Comparison of ENCODE assay signal across 11 mouse cellular contexts in the genomic region with DNA sequence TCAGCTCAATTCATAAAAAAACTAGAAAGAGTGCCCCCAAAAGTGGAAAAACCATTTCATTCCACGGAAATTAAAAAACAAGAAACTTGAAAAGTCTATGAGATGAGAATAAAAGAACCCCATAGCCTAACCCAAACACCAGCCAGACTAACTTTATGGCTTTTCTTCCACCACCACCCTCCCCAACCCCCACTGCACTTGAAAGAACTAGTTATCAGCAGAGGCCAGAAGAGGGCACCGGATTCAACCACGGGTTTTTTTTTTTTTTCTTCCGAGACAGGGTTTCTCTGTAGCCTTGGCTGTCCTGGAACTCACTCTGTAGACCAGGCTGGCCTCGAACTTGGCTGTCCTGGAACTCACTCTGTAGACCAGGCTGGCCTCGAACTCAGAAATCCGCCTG. TPM values are rescaled to one million over a fixed set of nuclear protein-coding genes. Genes with fewer than 3 reads are reported as not detected.
DNase-seq lines count a peak whose midpoint lies in the region; ATAC-seq and TF ChIP-seq lines count a peak whose summit lies in the region.
"Had no signal": no experiment of that assay in that cellular context is flagged by ENCODE, and none has a peak within 500 bp of the region (broad histone marks: within the 10 kb centered on the region; RNA-seq: fewer than 3 reads in every experiment).

No protein-coding gene starts in this region.

- H3K4me1 ChIP-seq in heart, embryonic 16.5 days (ENCODE audit: control insufficient read depth, insufficient read depth, low read length) = peaks cover 20% of the 10 kb centered on the region
- H3K4me1 ChIP-seq in thymus, adult 2 months (replicated peaks; ENCODE audit: control insufficient read depth, insufficient read depth, low read length) = peaks cover 9% of the 10 kb centered on the region

- no peaks in the 10 kb centered on the region for H3K36me3 ChIP-seq in heart, embryonic 16.5 days (ENCODE audit: control insufficient read depth, insufficient read depth)
- no peaks in the 10 kb centered on the region for H3K36me3 ChIP-seq in thymus, adult 2 months (ENCODE audit: control insufficient read depth, insufficient read depth, low read length)
- H3K36me3 ChIP-seq: forebrain, embryonic 15.5 days had no signal

- no peak for ATAC-seq in heart, embryonic 16.5 days (replicated peaks; ENCODE audit: extremely low read depth, insufficient read depth, low FRiP score)
- ATAC-seq in inflammation-experienced regulatory T-cells, adult 6 months = peak; percentile 24
- ATAC-seq: forebrain, embryonic 15.5 days had no signal

- no peak overlapping the region for H3K4me3 ChIP-seq in heart, embryonic 16.5 days (ENCODE audit: low read length)
- H3K4me3 ChIP-seq in thymus, adult 2 months (ENCODE audit: control insufficient read depth, insufficient read depth, low read length) = no peak overlapping the region

- H3K27ac ChIP-seq in heart, embryonic 16.5 days (ENCODE audit: low read length) = no peak overlapping the region
- H3K27ac ChIP-seq in thymus, adult 2 months (ENCODE audit: control insufficient read depth, insufficient read depth, low read length) = no peak overlapping the region
- H3K27ac ChIP-seq: forebrain, embryonic 15.5 days had no signal

- no peak for DNase-seq in heart, adult 18-20 months
- peak; percentile 42 for DNase-seq in thymus, postnatal 4 days
- DNase-seq in thymus, adult 2 months = no peak
- DNase-seq in yolk sac, embryonic 10.5 days (ENCODE audit: low spot score) = peak; percentile 31
- DNase-seq in adipocyte (ENCODE audit: low spot score) = no peak
- DNase-seq in layer of hippocampus, adult 9-11 months = no peak
- DNase-seq: cerebellum, adult 2 months had no signal

- 50% methylated on average over 7 of the region's 7 CpGs for WGBS in heart, embryonic 16.5 days
- WGBS in thymus, adult 2 months = 33% methylated on average over 7 of the region's 7 CpGs

- H3K9ac ChIP-seq in heart, embryonic 16.5 days (ENCODE audit: low read length) = no peak overlapping the region

- TF ChIP-seq CTCF in thymus, adult 2 months (IDR thresholded peaks at IDR 0.05; ENCODE audit: borderline replicate concordance, control insufficient read depth, extremely low read depth, insufficient read depth, low read length, poor library complexity) = no peak

- TF ChIP-seq POLR2A in thymus, adult 2 months (IDR thresholded peaks at IDR 0.05; ENCODE audit: control insufficient read depth, extremely low read depth, insufficient read depth, low read length, poor library complexity) = no peak

- H3K4me2 ChIP-seq in heart, embryonic 16.5 days (ENCODE audit: low read depth, low read length) = peak overlapping the region; percentile 71; the same call in 1 of the 2 replicates

- no peaks in the 10 kb centered on the region for H3K9me3 ChIP-seq in heart, embryonic 16.5 days (replicated peaks; ENCODE audit: control insufficient read depth, low read length)
- H3K9me3 ChIP-seq: forebrain, embryonic 15.5 days had no signal

- H3K27me3 ChIP-seq in heart, embryonic 16.5 days (ENCODE audit: control insufficient read depth, insufficient read depth, low read length) = no peaks in the 10 kb centered on the region
- no peaks in the 10 kb centered on the region for H3K27me3 ChIP-seq in thymus, adult 2 months (ENCODE audit: control insufficient read depth, insufficient read depth, low read length)
- H3K27me3 ChIP-seq: forebrain, embryonic 15.5 days had no signal

RNA-seq across cellular contexts. Expression of a gene that starts 2.2 kb away (rescaled TPM):
- polyA plus RNA-seq in heart, embryonic 16.5 days (2015; fragmentation: Nextera tagmentation; extraction: Ambion mirVana) = 102 and 103 TPM in 2 replicates
- 10 to 100 TPM; 55.1 to 62.9 TPM for total RNA-seq in heart, adult 18-20 months (2021)
- polyA plus RNA-seq in thymus, adult 2 months (2012; rRNA removed) = 122 and 168 TPM in 2 replicates
- 10 to 100 TPM; 38.5 to 63.1 (median 49.7) TPM for polyA plus RNA-seq in inflammation-experienced regulatory T-cells, adult 6 months (2017; shearing (Covaris generic))

RNA-seq across cellular contexts. Expression of a gene that starts 16.2 kb away (rescaled TPM):
- 6.2 and 6.5 TPM in 2 replicates for polyA plus RNA-seq in heart, embryonic 16.5 days (2015; fragmentation: Nextera tagmentation; extraction: Ambion mirVana)
- 1 to 10 TPM; 7.6 to 8.5 TPM for total RNA-seq in heart, adult 18-20 months (2021)
- 88.5 and 90.3 TPM in 2 replicates for polyA plus RNA-seq in thymus, adult 2 months (2012; rRNA removed)
- 1 to 10 TPM; 3.5 to 6.1 (median 5.4) TPM for polyA plus RNA-seq in inflammation-experienced regulatory T-cells, adult 6 months (2017; shearing (Covaris generic))

RNA-seq across cellular contexts. Expression of a gene that starts 22.4 kb away (rescaled TPM):
- polyA plus RNA-seq in heart, embryonic 16.5 days (2015; fragmentation: Nextera tagmentation; extraction: Ambion mirVana) = 123 TPM in 2 replicates
- 10 to 100 TPM; 74.5 to 78.3 TPM for total RNA-seq in heart, adult 18-20 months (2021)
- 261 and 301 TPM in 2 replicates for polyA plus RNA-seq in thymus, adult 2 months (2012; rRNA removed)
- polyA plus RNA-seq in inflammation-experienced regulatory T-cells, adult 6 months (2017; shearing (Covaris generic)) = 100 to 1,000 TPM in 1 of 3 experiments, 10 to 100 TPM in 2; 84.6 to 104 (median 84.9) TPM

RNA-seq across cellular contexts. Expression of a gene that starts 22.7 kb away (rescaled TPM):
- 0.29 and 0.40 TPM in 2 replicates for polyA plus RNA-seq in heart, embryonic 16.5 days (2015; fragmentation: Nextera tagmentation; extraction: Ambion mirVana)
- total RNA-seq in heart, adult 18-20 months (2021) = not detected
- polyA plus RNA-seq in thymus, adult 2 months (2012; rRNA removed) = 0.29 and 0.69 TPM in 2 replicates
- not detected for polyA plus RNA-seq in inflammation-experienced regulatory T-cells, adult 6 months (2017; shearing (Covaris generic))
- total RNA-seq: hematopoietic stem cell, adult 5-6 weeks had no signal
- polyA plus RNA-seq: cerebellum, adult 2 months had no signal

RNA-seq across cellular contexts. Expression of a gene that starts 25.1 kb away (rescaled TPM):
- 61.4 and 73.3 TPM in 2 replicates for polyA plus RNA-seq in heart, embryonic 16.5 days (2015; fragmentation: Nextera tagmentation; extraction: Ambion mirVana)
- total RNA-seq in heart, adult 18-20 months (2021) = 10 to 100 TPM; 41.1 to 58.1 TPM
- 74.5 and 88.0 TPM in 2 replicates for polyA plus RNA-seq in thymus, adult 2 months (2012; rRNA removed)
- polyA plus RNA-seq in inflammation-experienced regulatory T-cells, adult 6 months (2017; shearing (Covaris generic)) = 10 to 100 TPM; 38.7 to 45.8 (median 44.4) TPM

Comparison
In these comparisons a context has a peak if more than half of its experiments do, and no peak if none do; other contexts are left out.
1. DNase-seq: peak in thymus, postnatal 4 days (single experiment) and yolk sac, embryonic 10.5 days (single experiment); none in heart, adult 18-20 months (0 of 2), thymus, adult 2 months (single experiment), adipocyte (single experiment) and layer of hippocampus, adult 9-11 months (single experiment).
2. RNA of a gene that starts 16.2 kb away (polyA plus RNA-seq): 88.5 to 90.3 TPM in thymus, adult 2 months; 6.2 to 6.5 TPM in heart, embryonic 16.5 days and 3.5 to 6.1 TPM in inflammation-experienced regulatory T-cells, adult 6 months; every median in the first group is over 10 times any median in the second.